Mouse (Mus musculus) hindbrain, embryonic 11.5 days (tissue): ENCODE data around the gene Unc79. TPM values are rescaled to one million over a fixed set of nuclear protein-coding genes. Genes with fewer than 3 reads are reported as not detected.

Experiments used
- ATAC-seq: fragments of 200-750 bp; cut with Nextera tagmentation; 2 replicates; pipeline ENCODE4 v1.8.0; 2017; ENCODE audit warnings: mild to moderate bottlenecking, moderate TSS enrichment, moderate library complexity; ENCODE audit not compliant: low FRiP score
- DNase-seq: peaks from one replicate; pipeline ENCODE4 v3.0.0-alpha.2; 2015; ENCODE audit warnings: low spot score
- H3K27ac ChIP-seq: fragments of 300-500 bp; sonication (generic); 2 replicates; pipeline ENCODE4 v1.5.1; 2014; ENCODE audit warnings: mild to moderate bottlenecking, low read depth, low read length
- H3K27me3 ChIP-seq: fragments of 300-500 bp; sonication (generic); 2 replicates; pipeline ENCODE4 v1.6.1; 2014; ENCODE audit warnings: mild to moderate bottlenecking, low read length, moderate library complexity, mixed read lengths; ENCODE audit not compliant: control insufficient read depth, insufficient read depth
- H3K36me3 ChIP-seq: fragments of 300-500 bp; sonication (generic); 2 replicates; pipeline ENCODE4 v1.6.1; 2014; ENCODE audit warnings: mild to moderate bottlenecking, low read length, moderate library complexity, mixed read lengths; ENCODE audit not compliant: control insufficient read depth, insufficient read depth
- H3K4me1 ChIP-seq: fragments of 300-500 bp; sonication (generic); replicated peaks from 2 replicates; pipeline ENCODE4 v1.6.1; 2014; ENCODE audit warnings: low read length, mixed read lengths; ENCODE audit not compliant: control insufficient read depth, insufficient read depth
- H3K4me2 ChIP-seq: fragments of 300-500 bp; sonication (generic); replicated peaks from 2 replicates; pipeline ENCODE4 v1.6.1; 2014; ENCODE audit warnings: mild to moderate bottlenecking, low read depth, low read length
- H3K4me3 ChIP-seq: fragments of 300-500 bp; sonication (generic); 2 replicates; pipeline ENCODE4 v1.5.1; 2014; ENCODE audit warnings: low read depth, low read length
- H3K9ac ChIP-seq: fragments of 300-500 bp; sonication (generic); 2 replicates; pipeline ENCODE4 v1.6.1; 2014; ENCODE audit warnings: low read depth, low read length
- H3K9me3 ChIP-seq: fragments of 300-500 bp; sonication (generic); 2 replicates; pipeline ENCODE4 v1.6.1; 2016; ENCODE audit warnings: low read length; ENCODE audit not compliant: control insufficient read depth
- WGBS: fragments of 180-500 bp; shearing (Covaris S2); extraction: QIAGEN DNeasy Blood & Tissue Kit; methylation state at CpG from one replicate; pipeline ENCODE4 v1.1.7; 2014; 5-methylcytosine and 5-hydroxymethylcytosine counted together
- polyA plus RNA-seq: library from polyadenylated mRNA; unstranded; fragments of >200 nt; fragmentation: Nextera tagmentation; extraction: Ambion mirVana; gene quantifications from 2 replicates; pipeline ENCODE4 v1.2.1, GENCODE M21; 2014

The Unc79 gene
- polyA plus RNA-seq, 1 experiment from 2014 or later, result 4.5 TPM

DNA sequence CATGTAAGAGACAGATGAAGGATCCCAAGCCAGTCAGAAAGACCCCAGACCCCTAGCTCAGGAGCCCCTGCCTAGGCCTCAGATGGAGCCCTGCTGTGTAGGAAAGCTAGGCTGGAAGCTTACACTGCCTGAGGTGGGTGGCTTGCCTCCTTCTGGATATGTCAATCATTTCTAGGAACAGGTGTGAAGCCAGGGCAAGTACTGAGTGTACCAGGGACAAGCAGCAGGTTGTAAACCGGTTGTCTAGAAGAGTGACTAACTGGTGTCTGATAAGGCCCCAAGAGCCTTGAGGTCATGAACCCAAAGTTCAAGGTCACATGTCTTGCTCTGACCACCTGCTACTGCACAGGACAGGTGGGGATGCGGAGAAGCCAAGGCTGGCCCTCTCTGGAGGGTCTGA is 264.9 kb downstream of the Unc79 start:
- no peaks in the 10 kb centered on the region for H3K9me3 ChIP-seq
- H3K9ac ChIP-seq, result no peak overlapping the region
- H3K27me3 ChIP-seq, result no peaks in the 10 kb centered on the region
- 89% methylated on average over 2 of the region's 2 CpGs for WGBS
- H3K27ac ChIP-seq, result no peak overlapping the region
- 0 out of 2 replicates have a peak, but pooled peaks cover 2% of the 10 kb centered on the region for H3K4me1 ChIP-seq
- H3K4me3 ChIP-seq, result no peak overlapping the region
- H3K36me3 ChIP-seq, result no peaks in the 10 kb centered on the region
- ATAC-seq (no peak), DNase-seq (no peak)
- H3K4me2 ChIP-seq, result no peak overlapping the region

DNA sequence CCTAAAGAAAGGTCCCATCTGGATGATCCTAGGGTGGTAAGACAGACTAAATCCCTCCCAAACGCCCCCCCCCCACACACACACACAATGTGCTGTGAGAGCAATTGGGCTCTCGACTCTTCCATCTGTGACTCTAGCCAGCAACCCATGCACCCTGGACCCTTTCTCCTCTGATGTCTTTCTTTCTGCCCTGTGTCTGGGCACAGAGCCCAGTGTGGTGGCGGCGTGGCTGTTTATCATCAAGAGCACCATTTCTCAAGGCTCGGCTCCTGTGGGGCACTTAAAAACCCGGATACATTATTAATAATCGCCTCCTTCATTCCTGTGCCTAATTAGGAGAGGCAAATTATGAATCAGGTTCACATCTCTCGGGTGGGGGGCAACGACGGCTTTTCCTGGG is 265.6 kb downstream of the Unc79 start:
- DNase-seq, result no peak
- no peaks in the 10 kb centered on the region for H3K9me3 ChIP-seq
- no peak for ATAC-seq

GRCm38 (mm10) chr12:103214797-103215196 is 266.1 kb downstream of the Unc79 start:
- Histone ChIP-seq H3K36me3 (no peaks in the 10 kb centered on the region), H3K27me3 (no peaks in the 10 kb centered on the region), H3K4me1 (0 out of 2 replicates have a peak, but pooled peaks cover 2% of the 10 kb centered on the region), H3K9me3 (no peaks in the 10 kb centered on the region), H3K4me3 (no peak overlapping the region), H3K4me2 (no peak overlapping the region), H3K9ac (no peak overlapping the region), H3K27ac (no peak overlapping the region)
- no peak for DNase-seq
- WGBS, result 95% methylated on average over 2 of the region's 2 CpGs
- ATAC-seq, result no peak

More for the DNA sequence above, 265.6 kb downstream of the Unc79 start:
- Histone ChIP-seq H3K4me3 (no peak overlapping the region), H3K9ac (no peak overlapping the region), H3K36me3 (no peaks in the 10 kb centered on the region), H3K4me2 (no peak overlapping the region), H3K27ac (no peak overlapping the region), H3K27me3 (no peaks in the 10 kb centered on the region), H3K4me1 (0 out of 2 replicates have a peak, but pooled peaks cover 2% of the 10 kb centered on the region)
- 80% methylated on average over 10 of the region's 10 CpGs for WGBS

DNA sequence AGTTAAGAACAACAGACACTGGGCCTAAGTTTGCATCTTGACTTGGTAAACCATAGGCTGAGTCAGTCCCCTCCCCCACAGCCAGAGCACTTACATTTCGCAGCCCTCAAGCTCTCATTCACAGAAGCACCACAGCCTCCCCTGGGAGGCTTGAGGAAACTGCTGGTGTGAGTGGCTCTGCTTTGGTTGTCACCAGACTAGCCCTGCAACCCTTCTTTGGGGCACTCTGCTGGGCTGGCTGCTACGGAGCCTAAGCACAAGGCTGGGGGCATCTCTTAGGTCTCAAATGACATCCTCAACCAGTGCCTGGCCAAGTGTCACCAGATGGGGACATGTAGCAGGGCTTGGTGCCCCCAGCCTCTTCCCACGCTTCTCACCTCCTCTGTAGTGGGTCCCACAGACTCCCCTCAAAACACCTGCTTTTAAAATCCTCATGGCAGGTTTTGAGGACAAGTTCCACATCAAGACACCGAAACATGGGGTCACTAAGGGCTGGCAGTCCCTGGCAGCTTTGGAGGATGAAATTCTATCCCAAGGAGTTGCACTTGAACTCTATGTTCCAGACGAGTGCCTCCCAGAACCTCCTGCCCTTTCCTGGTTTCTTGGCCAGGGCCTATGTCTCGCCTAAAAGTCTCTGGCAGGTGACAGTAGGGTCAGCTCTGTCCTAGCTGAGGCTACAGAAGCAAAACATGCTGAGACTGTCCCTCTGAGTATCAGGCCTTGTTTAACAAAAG is 267.4 kb downstream of the Unc79 start:
- no peak overlapping the region for H3K4me2 ChIP-seq

DNA sequence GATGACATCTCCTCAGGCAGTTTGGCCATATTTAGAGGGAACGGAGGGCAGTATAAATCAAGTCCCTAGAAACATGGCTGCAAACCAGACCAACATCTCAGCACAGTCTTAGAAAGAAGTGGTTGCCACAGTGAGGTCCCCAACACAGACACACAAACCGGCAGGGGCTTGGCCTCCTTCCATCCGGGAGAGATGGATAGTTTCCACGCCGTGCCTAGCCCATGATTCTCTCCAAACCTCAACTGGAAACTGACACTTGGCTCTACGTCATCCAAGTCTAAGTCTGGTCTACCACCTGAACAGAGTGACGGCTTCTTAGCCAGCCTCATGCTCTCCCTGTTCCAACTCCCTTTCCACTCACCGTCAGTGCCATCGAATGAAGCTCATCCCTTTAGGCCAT is 275.0 kb downstream of the Unc79 start:
- no peaks in the 10 kb centered on the region for H3K4me1 ChIP-seq
- H3K9ac ChIP-seq, result no peak overlapping the region
- no peaks in the 10 kb centered on the region for H3K9me3 ChIP-seq
- DNase-seq, result no peak
- WGBS, result 93% methylated on average over 9 of the region's 9 CpGs
- H3K27ac ChIP-seq, result no peak overlapping the region
- no peak overlapping the region for H3K4me2 ChIP-seq
- H3K4me3 ChIP-seq, result no peak overlapping the region
- no peak for ATAC-seq
- no peaks in the 10 kb centered on the region for H3K27me3 ChIP-seq
- no peaks in the 10 kb centered on the region for H3K36me3 ChIP-seq

More for the DNA sequence above, 267.4 kb downstream of the Unc79 start:
- 67% methylated on average over 6 of the region's 6 CpGs for WGBS
- Histone ChIP-seq H3K27me3 (no peaks in the 10 kb centered on the region), H3K27ac (no peak overlapping the region), H3K4me1 (0 out of 2 replicates have a peak, but pooled peaks cover 1% of the 10 kb centered on the region), H3K9me3 (no peaks in the 10 kb centered on the region), H3K4me3 (no peak overlapping the region), H3K9ac (no peak overlapping the region), H3K36me3 (no peaks in the 10 kb centered on the region)
- DNase-seq (no peak), ATAC-seq (no peak)

DNA sequence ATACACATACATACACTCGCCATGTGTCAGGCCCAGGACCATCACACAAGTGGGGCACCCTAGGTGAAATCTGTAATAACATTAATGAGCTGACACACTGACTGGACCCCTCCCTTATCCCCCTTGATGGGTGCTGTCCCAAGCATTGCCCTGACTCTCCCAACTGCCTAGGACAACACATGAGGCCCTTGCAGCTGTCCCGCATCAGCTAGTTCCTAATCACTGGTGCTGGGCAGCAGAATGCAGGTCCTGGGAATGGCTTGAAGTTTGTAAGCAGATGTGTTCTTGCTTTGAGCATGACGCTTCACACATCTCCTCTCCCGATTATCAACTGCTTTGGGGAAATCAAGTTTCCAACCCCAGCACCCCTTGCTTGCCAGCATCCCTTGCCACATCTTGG is 277.5 kb downstream of the Unc79 start:
- 88% methylated on average over 4 of the region's 4 CpGs for WGBS
- no peak overlapping the region for H3K27ac ChIP-seq
- no peak overlapping the region for H3K9ac ChIP-seq
- H3K4me3 ChIP-seq, result no peak overlapping the region
- DNase-seq (no peak), ATAC-seq (no peak)
- H3K4me2 ChIP-seq, result no peak overlapping the region
- no peaks in the 10 kb centered on the region for H3K36me3 ChIP-seq
- no peaks in the 10 kb centered on the region for H3K27me3 ChIP-seq
- no peaks in the 10 kb centered on the region for H3K9me3 ChIP-seq
- H3K4me1 ChIP-seq, result no peaks in the 10 kb centered on the region

DNA sequence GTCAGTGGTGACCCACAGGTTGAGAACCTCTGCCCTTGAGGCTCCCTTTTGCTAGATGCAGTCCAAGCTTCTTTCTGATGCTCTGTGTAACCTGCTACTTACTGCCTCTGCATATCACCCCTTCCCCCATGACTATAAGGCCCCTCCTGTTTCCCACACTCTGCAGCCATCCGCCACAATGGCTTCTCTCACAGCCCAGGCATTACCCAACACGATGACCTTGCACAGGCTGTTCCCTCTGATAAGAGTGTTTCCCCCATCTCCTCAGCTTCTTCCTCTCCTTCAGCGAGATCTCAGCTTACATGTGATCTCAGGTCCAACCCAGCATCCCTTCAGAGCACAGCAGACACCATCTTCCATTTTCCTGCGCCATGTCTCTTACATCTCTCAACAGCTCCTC is 280.4 kb downstream of the Unc79 start:
- no peak overlapping the region for H3K27ac ChIP-seq
- no peak overlapping the region for H3K4me2 ChIP-seq
- DNase-seq (no peak), ATAC-seq (no peak)
- 94% methylated on average over 4 of the region's 4 CpGs for WGBS
- no peaks in the 10 kb centered on the region for H3K4me1 ChIP-seq
- H3K27me3 ChIP-seq, result no peaks in the 10 kb centered on the region
- no peak overlapping the region for H3K9ac ChIP-seq
- H3K4me3 ChIP-seq, result no peak overlapping the region
- no peaks in the 10 kb centered on the region for H3K9me3 ChIP-seq
- no peaks in the 10 kb centered on the region for H3K36me3 ChIP-seq

Other genes starting within 250 kb of the Unc79 start
- gene Itpk1, start 243.9 kb upstream of the Unc79 start, polyA plus RNA-seq, result 14.1 and 16.8 TPM in 2 replicates
- gene Moap1, start 205.2 kb upstream of the Unc79 start, polyA plus RNA-seq, result 35.7 and 42.9 TPM in 2 replicates
- gene Tmem251, start 205.1 kb upstream of the Unc79 start, polyA plus RNA-seq, result 10.8 and 11.3 TPM in 2 replicates
- not detected in 2 replicates for gene Gm28051, start 191.1 kb upstream of the Unc79 start, polyA plus RNA-seq
- 47.2 and 56.2 TPM in 2 replicates for gene Gon7, start 191.1 kb upstream of the Unc79 start, polyA plus RNA-seq
- 58.8 and 69.1 TPM in 2 replicates for gene Ubr7, start 190.9 kb upstream of the Unc79 start, polyA plus RNA-seq
- 34.1 and 36.2 TPM in 2 replicates for gene Gm20604, start 190.2 kb upstream of the Unc79 start, polyA plus RNA-seq
- 19.6 and 20.6 TPM in 2 replicates for gene Btbd7, start 70.4 kb upstream of the Unc79 start, polyA plus RNA-seq
- not detected in 2 replicates for gene Cox8c, start 49.5 kb upstream of the Unc79 start, polyA plus RNA-seq